Mouse (Mus musculus) CH12.LX (cell line): Measurements from ENCODE around the gene Fbln1. TPM values are rescaled to one million over a fixed set of nuclear protein-coding genes. Genes with fewer than 3 reads are reported as not detected.

Source experiments
- DNase-seq: peaks from one replicate; pipeline ENCODE4 v3.0.0-alpha.2; 2013; ENCODE audit errors: extremely low read depth
- H3K27ac ChIP-seq: 2 replicates; pipeline ENCODE4 v1.5.1; 2012; ENCODE audit warnings: low read depth, mild to moderate bottlenecking, control low read depth, moderate library complexity; ENCODE audit not compliant: insufficient read depth
- H3K27me3 ChIP-seq: replicated peaks from 2 replicates; pipeline ENCODE3; 2012; ENCODE audit warnings: inconsistent platforms
- H3K36me3 ChIP-seq, 2 experiments: replicated peaks in 1 of 2; 2 replicates each; pipeline versions ENCODE3 to v1.6.1; 2012; ENCODE audit warnings: inconsistent platforms in 1 of 2, low read length in 1 of 2, mild to moderate bottlenecking in 1 of 2, mixed read lengths in 1 of 2, moderate library complexity in 1 of 2; ENCODE audit not compliant: control insufficient read depth in 1 of 2, insufficient read depth in 1 of 2
- H3K4me1 ChIP-seq, 2 experiments: 2 replicates each; pipeline ENCODE4 v1.6.1; 2012; ENCODE audit warnings: inconsistent platforms in 1 of 2, moderate library complexity in 1 of 2; ENCODE audit not compliant: insufficient read depth in 2 of 2, control insufficient read depth in 1 of 2
- H3K4me2 ChIP-seq: 2 replicates; pipeline ENCODE4 v1.6.1; 2012; ENCODE audit warnings: low read depth, mild to moderate bottlenecking, control low read depth; ENCODE audit not compliant: poor library complexity, insufficient read depth, severe bottlenecking
- H3K4me3 ChIP-seq, 3 experiments: fragments of 150-350 bp in 1 of 3; sonication (generic) in 1 of 3; replicated peaks in 1 of 3; 2 replicates each; pipeline versions ENCODE3 to v1.5.1; 2011 to 2012; ENCODE audit warnings: low read depth in 2 of 3, low read length in 2 of 3, mild to moderate bottlenecking in 2 of 3, moderate library complexity in 2 of 3, control low read depth in 1 of 3, improper control_type of control experiment in 1 of 3, inconsistent platforms in 1 of 3, mixed read lengths in 1 of 3; ENCODE audit not compliant: poor library complexity in 1 of 3
- H3K79me2 ChIP-seq: replicated peaks from 2 replicates; pipeline ENCODE4 v1.6.1; 2012; ENCODE audit warnings: mild to moderate bottlenecking, moderate library complexity; ENCODE audit not compliant: control insufficient read depth, poor library complexity, insufficient read depth, severe bottlenecking; ENCODE audit errors: extremely low read depth
- H3K9ac ChIP-seq: 2 replicates; pipeline ENCODE4 v1.6.1; 2012; ENCODE audit warnings: low read depth, mild to moderate bottlenecking, control low read depth, moderate library complexity; ENCODE audit not compliant: insufficient read depth
- H3K9me3 ChIP-seq: replicated peaks from 2 replicates; pipeline ENCODE3; 2012; ENCODE audit warnings: low read length, inconsistent platforms, mixed read lengths
- CHD1 ChIP-seq: IDR thresholded peaks from 2 replicates; pipeline ENCODE4 v1.6.1; 2012; ENCODE audit warnings: low read depth, low read length, improper control_type of control experiment, inconsistent platforms
- CHD2 ChIP-seq: IDR thresholded peaks from 2 replicates; pipeline ENCODE4 v1.6.1; 2011; ENCODE audit warnings: low read length, improper control_type of control experiment
- ELF1 ChIP-seq: IDR thresholded peaks from 2 replicates; pipeline ENCODE4 v1.6.1; 2014; ENCODE audit warnings: low read depth, mild to moderate bottlenecking, inconsistent platforms, low read length, improper control_type of control experiment
- HCFC1 ChIP-seq: IDR thresholded peaks from 2 replicates; pipeline ENCODE4 v1.6.1; 2012; ENCODE audit warnings: low read depth, mild to moderate bottlenecking, inconsistent platforms, low read length, improper control_type of control experiment
- JUN ChIP-seq: IDR thresholded peaks from 2 replicates; pipeline ENCODE4 v1.6.1; 2011; ENCODE audit warnings: low read depth, mild to moderate bottlenecking, low read length, improper control_type of control experiment, moderate library complexity; ENCODE audit not compliant: insufficient read depth
- JUND ChIP-seq: conservative IDR thresholded peaks from 2 replicates; pipeline ENCODE4 v1.6.1; 2011; ENCODE audit warnings: low read depth, low read length, improper control_type of control experiment
- MAFK ChIP-seq: IDR thresholded peaks from 2 replicates; pipeline ENCODE4 v1.6.1; 2011; ENCODE audit warnings: low read length, improper control_type of control experiment; ENCODE audit not compliant: insufficient replicate concordance
- MAX ChIP-seq: IDR thresholded peaks from 2 replicates; pipeline ENCODE4 v1.6.1; 2011; ENCODE audit warnings: low read length, improper control_type of control experiment
- MAZ ChIP-seq: IDR thresholded peaks from 2 replicates; pipeline ENCODE4 v1.6.1; 2012; ENCODE audit warnings: low read depth, mild to moderate bottlenecking, inconsistent platforms, low read length, improper control_type of control experiment, moderate library complexity
- MXI1 ChIP-seq: IDR thresholded peaks from 2 replicates; pipeline ENCODE4 v1.6.1; 2011; ENCODE audit warnings: mild to moderate bottlenecking, low read depth, low read length, improper control_type of control experiment
- MYC ChIP-seq: IDR thresholded peaks from 2 replicates; pipeline ENCODE4 v1.6.1; 2011; ENCODE audit warnings: low read depth, mild to moderate bottlenecking, improper control_type of control experiment, low read length
- PAX5 ChIP-seq: IDR thresholded peaks from 2 replicates; pipeline ENCODE4 v1.6.1; 2012; ENCODE audit warnings: low read length, inconsistent platforms, mixed read lengths
- POLR2AphosphoS2 ChIP-seq: IDR thresholded peaks from 2 replicates; pipeline ENCODE4 v1.6.1; 2011; ENCODE audit warnings: low read depth, low read length, improper control_type of control experiment
- SMC3 ChIP-seq: IDR thresholded peaks from 2 replicates; pipeline ENCODE4 v1.6.1; 2011; ENCODE audit warnings: low read depth, low read length, improper control_type of control experiment
- TCF12 ChIP-seq: IDR thresholded peaks from 2 replicates; pipeline ENCODE4 v1.6.1; 2014; ENCODE audit warnings: low read depth, mild to moderate bottlenecking, inconsistent platforms, low read length, improper control_type of control experiment
- USF1 ChIP-seq: IDR thresholded peaks from 2 replicates; pipeline ENCODE4 v1.6.1; 2014; ENCODE audit warnings: low read depth, mild to moderate bottlenecking, inconsistent platforms, low read length, improper control_type of control experiment
- USF2 ChIP-seq: conservative IDR thresholded peaks from 2 replicates; pipeline ENCODE4 v1.6.1; 2011; ENCODE audit warnings: low read depth, low read length, improper control_type of control experiment
- ZC3H11A ChIP-seq: IDR thresholded peaks from 2 replicates; pipeline ENCODE4 v1.6.1; 2012; ENCODE audit warnings: low read depth, mild to moderate bottlenecking, inconsistent platforms, low read length, improper control_type of control experiment
- ZMIZ1 ChIP-seq: IDR thresholded peaks from 2 replicates; pipeline ENCODE4 v1.6.1; 2012; ENCODE audit warnings: low read depth, mild to moderate bottlenecking, inconsistent platforms, low read length, improper control_type of control experiment
- dilution Hi-C: fragments of 300-500 bp; cut with MboI; formaldehyde crosslinking; loops from 2 replicates; pipeline ENCODE4 v1.14.3; 2020; ENCODE audit warnings: low sequenced_read_pairs; ENCODE audit not compliant: extremely low pct_unique_long_range_greater_than_20kb, extremely low pct_ligation_motif_present
- in situ Hi-C: fragments of 300-500 bp; cut with MboI; formaldehyde crosslinking; loops from 3 replicates; pipeline ENCODE4 v1.14.3; 2019; ENCODE audit warnings: low sequenced_read_pairs, low pct_ligation_motif_present, low pct_unique_long_range_greater_than_20kb, mixed read lengths
- polyA plus RNA-seq: library from polyadenylated mRNA; unstranded; fragments of >175 nt; gene quantifications from 2 replicates; pipeline ENCODE4 v1.2.1, GENCODE M21; 2012; ENCODE audit warnings: low read depth; ENCODE audit not compliant: insufficient read length
- total RNA-seq, 2 experiments: library from RNA; depleted of rRNA; stranded (reverse); fragments of 300-350 nt in 1 of 2; fragments of >200 nt in 1 of 2; gene quantifications; 2 replicates each; pipeline ENCODE4 v1.2.3; 2012 to 2014

The Fbln1 gene
- total and polyA plus RNA-seq, 3 experiments: 1.4 TPM; not detected in 2

GRCm38 (mm10) chr15:85298167-85298781, 92.5 kb downstream of the Fbln1 start:
- Histone ChIP-seq H3K4me2 (peak overlapping the region; percentile 82), H3K36me3 (no peaks in the 10 kb centered on the region), H3K27ac (no peak overlapping the region), H3K9ac (no peak overlapping the region), H3K4me3 (no peak overlapping the region), H3K4me1 (0 out of 4 replicates have a peak, but pooled peaks cover 0 to 3% of the 10 kb centered on the region in 2 experiments), H3K27me3 (peaks cover 15% of the 10 kb centered on the region), H3K9me3 (no peaks in the 10 kb centered on the region)
- no peak for DNase-seq
- dilution Hi-C loops: no loop called here
- in situ Hi-C loops: no loop called here
- TF ChIP-seq MAX: no peak
- no peak for TF ChIP-seq ZC3H11A
- TF ChIP-seq CHD2: no peak
- TF ChIP-seq HCFC1: no peak
- TF ChIP-seq PAX5: no peak
- no peak for TF ChIP-seq MAZ
- TF ChIP-seq CHD1: no peak
- no peak for TF ChIP-seq SMC3
- no peak for TF ChIP-seq MYC
- TF ChIP-seq JUND: no peak
- TF ChIP-seq TCF12: no peak
- no peak for TF ChIP-seq ELF1
- no peak for TF ChIP-seq USF1
- no peak for TF ChIP-seq JUN
- TF ChIP-seq USF2: no peak
- TF ChIP-seq, all 38 proteins: peak for 0
- H3K79me2 ChIP-seq: no peaks in the 10 kb centered on the region

GRCm38 (mm10) chr15:85298946-85299345, 93.2 kb downstream of the Fbln1 start:
- Histone ChIP-seq H3K4me1 (0 out of 4 replicates have a peak, but pooled peaks cover 0 to 3% of the 10 kb centered on the region in 2 experiments), H3K4me2 (no peak overlapping the region), H3K9me3 (peaks cover 2% of the 10 kb centered on the region), H3K27me3 (peaks cover 15% of the 10 kb centered on the region), H3K79me2 (no peaks in the 10 kb centered on the region), H3K27ac (no peak overlapping the region), H3K9ac (no peak overlapping the region), H3K4me3 (no peak overlapping the region), H3K36me3 (no peaks in the 10 kb centered on the region)
- no peak for DNase-seq
- in situ Hi-C loops: no loop called here
- TF ChIP-seq USF1 (no peak), CHD2 (no peak), MAX (no peak), POLR2AphosphoS2 (no peak), ZMIZ1 (no peak), MAFK (no peak), MXI1 (no peak), ZC3H11A (no peak), JUN (no peak)
- dilution Hi-C loops: no loop called here
